Mouse (Mus musculus): Measurements from ENCODE around the gene Mak.

- no peak for TF ChIP-seq POLR2A (IDR thresholded peaks at IDR 0.05; ENCODE audit: low read depth, low read length)
- TF ChIP-seq ELF1 (IDR thresholded peaks at IDR 0.05; ENCODE audit: low read depth, low read length) = no peak
- no peak for TF ChIP-seq E2F4 (IDR thresholded peaks at IDR 0.05; ENCODE audit: insufficient replicate concordance, low read depth, low read length)
- TF ChIP-seq CTCF (conservative IDR thresholded peaks at IDR 0.05 in 1 of 2, IDR thresholded peaks at IDR 0.05 in 1 of 2; ENCODE audit: low read depth in 2 of 2, low read length in 2 of 2) = no peak
Measured at GRCm38 (mm10) chr13:41017832-41018231, 61.7 kb downstream of the Mak start.
